Mouse (Mus musculus) bone marrow macrophage, adult 2 months (primary cell): ENCODE measurements around the gene Thnsl2.

Experiments
- CTCF ChIP-seq: IDR thresholded peaks from 2 replicates; pipeline ENCODE4 v1.5.1; 2012; ENCODE audit warnings: low read depth, mild to moderate bottlenecking, low read length, moderate library complexity
- POLR2A ChIP-seq: IDR thresholded peaks from 2 replicates; pipeline ENCODE4 v1.6.1; 2012; ENCODE audit warnings: mild to moderate bottlenecking, low read depth, low read length, borderline replicate concordance

DNA sequence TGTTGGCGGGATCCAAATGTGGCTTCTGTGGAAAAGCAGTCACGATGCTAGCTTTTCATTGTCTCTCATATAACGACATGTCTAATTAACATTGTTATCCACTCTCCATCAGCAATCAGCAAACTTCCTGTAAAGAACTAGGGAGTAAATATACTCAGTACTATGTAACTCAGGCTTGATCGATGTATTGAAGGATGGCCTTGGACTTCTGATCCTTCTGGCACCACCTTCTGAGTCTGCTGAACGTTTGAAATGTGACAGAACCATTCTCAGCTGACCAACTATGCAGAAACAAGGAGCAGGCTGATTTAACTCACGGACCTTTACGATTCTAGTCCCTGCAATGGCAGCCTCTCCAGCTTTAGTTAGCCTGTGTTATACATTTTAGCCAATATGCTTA, 17.1 kb upstream of the Thnsl2 start:
- no peak for TF ChIP-seq POLR2A
- TF ChIP-seq CTCF = no peak
